Comparison of ENCODE assay signal across 10 mouse cellular contexts in genomic region chr19:4829156-4829555, GRCm38 (mm10). TPM values are rescaled to one million over a fixed set of nuclear protein-coding genes. Genes with fewer than 3 reads are reported as not detected.
DNase-seq lines count a peak whose midpoint lies in the region; ATAC-seq and TF ChIP-seq lines count a peak whose summit lies in the region.
"Had no signal": no experiment of that assay in that cellular context is flagged by ENCODE, and none has a peak within 500 bp of the region (broad histone marks: within the 10 kb centered on the region; RNA-seq: fewer than 3 reads in every experiment).

No protein-coding gene starts in this region.

- DNase-seq in forebrain, postnatal 0 days: peak; percentile 55
- peak; percentile 94 for DNase-seq in cerebellum, postnatal 10 days

- no peak overlapping the region for H3K4me3 ChIP-seq in forebrain, postnatal 0 days (ENCODE audit: low read depth, low read length)
- H3K4me3 ChIP-seq in forebrain, embryonic 12.5 days (replicated peaks): no peak overlapping the region
- peak overlapping the region; percentile 48; the same call in 1 of the 2 replicates for H3K4me3 ChIP-seq in E14TG2a.4 (replicated peaks; ENCODE audit: low read length)
- H3K4me3 ChIP-seq in intestine, embryonic 16.5 days (ENCODE audit: low read length): no peak overlapping the region
- H3K4me3 ChIP-seq in midbrain, embryonic 15.5 days: no peak overlapping the region
- H3K4me3 ChIP-seq: midbrain, embryonic 12.5 days had no signal

- 49% methylated on average over 7 of the region's 7 CpGs for WGBS in forebrain, postnatal 0 days
- 63% methylated on average over 7 of the region's 7 CpGs for WGBS in forebrain, embryonic 12.5 days
- WGBS in intestine, embryonic 16.5 days: 55% methylated on average over 7 of the region's 7 CpGs
- 69% methylated on average over 7 of the region's 7 CpGs for WGBS in midbrain, embryonic 15.5 days

- no peak overlapping the region for H3K27ac ChIP-seq in forebrain, postnatal 0 days (ENCODE audit: low read depth, low read length)
- H3K27ac ChIP-seq in forebrain, embryonic 12.5 days: no peak overlapping the region
- no peak overlapping the region for H3K27ac ChIP-seq in intestine, embryonic 16.5 days (ENCODE audit: low read length)
- no peak overlapping the region for H3K27ac ChIP-seq in midbrain, embryonic 15.5 days
- H3K27ac ChIP-seq: midbrain, embryonic 12.5 days had no signal

- ATAC-seq in forebrain, postnatal 0 days: no peak
- ATAC-seq in forebrain, embryonic 12.5 days (ENCODE audit: low FRiP score): no peak
- peak; percentile 39 for ATAC-seq in intestine, embryonic 16.5 days
- ATAC-seq in CD4-positive, CD25-positive, alpha-beta regulatory T cell, adult 4 months: no peak
- no peak for ATAC-seq in midbrain, embryonic 15.5 days (replicated peaks)
- no peak for ATAC-seq in inflammation-experienced regulatory T-cells, adult 6 months

- no peak for TF ChIP-seq CTCF in forebrain, postnatal 0 days (IDR thresholded peaks at IDR 0.05; ENCODE audit: low read depth)
- no peak for TF ChIP-seq CTCF in E14TG2a.4 (conservative IDR thresholded peaks at IDR 0.05; ENCODE audit: low read length)

- no peaks in the 10 kb centered on the region for H3K27me3 ChIP-seq in forebrain, postnatal 0 days (ENCODE audit: insufficient read depth, low read length)
- no peaks in the 10 kb centered on the region for H3K27me3 ChIP-seq in forebrain, embryonic 12.5 days
- no peaks in the 10 kb centered on the region for H3K27me3 ChIP-seq in E14TG2a.4 (ENCODE audit: insufficient read depth, low read length)
- H3K27me3 ChIP-seq in intestine, embryonic 16.5 days (replicated peaks; ENCODE audit: control insufficient read depth, insufficient read depth, low read length): no peaks in the 10 kb centered on the region
- H3K27me3 ChIP-seq in midbrain, embryonic 15.5 days (replicated peaks): no peaks in the 10 kb centered on the region
- H3K27me3 ChIP-seq: midbrain, embryonic 12.5 days had no signal

- H3K9me3 ChIP-seq in forebrain, postnatal 0 days (ENCODE audit: low read length): no peaks in the 10 kb centered on the region
- no peaks in the 10 kb centered on the region for H3K9me3 ChIP-seq in forebrain, embryonic 12.5 days
- H3K9me3 ChIP-seq in E14TG2a.4 (ENCODE audit: low read length): no peaks in the 10 kb centered on the region
- no peaks in the 10 kb centered on the region for H3K9me3 ChIP-seq in intestine, embryonic 16.5 days (ENCODE audit: control insufficient read depth, low read length)
- no peaks in the 10 kb centered on the region for H3K9me3 ChIP-seq in midbrain, embryonic 15.5 days
- H3K9me3 ChIP-seq: midbrain, embryonic 12.5 days had no signal

- no peak overlapping the region for H3K9ac ChIP-seq in forebrain, postnatal 0 days
- H3K9ac ChIP-seq in forebrain, embryonic 12.5 days: no peak overlapping the region
- no peak overlapping the region for H3K9ac ChIP-seq in intestine, embryonic 16.5 days (ENCODE audit: low read depth, low read length)
- no peak overlapping the region for H3K9ac ChIP-seq in midbrain, embryonic 15.5 days
- H3K9ac ChIP-seq: midbrain, embryonic 12.5 days had no signal

- peaks cover 11% of the 10 kb centered on the region for H3K36me3 ChIP-seq in forebrain, postnatal 0 days (ENCODE audit: insufficient read depth)
- peaks cover 30% of the 10 kb centered on the region for H3K36me3 ChIP-seq in forebrain, embryonic 12.5 days (replicated peaks)
- peaks cover 61% of the 10 kb centered on the region for H3K36me3 ChIP-seq in E14TG2a.4 (ENCODE audit: insufficient read depth, low read length)
- H3K36me3 ChIP-seq in intestine, embryonic 16.5 days (ENCODE audit: control insufficient read depth, insufficient read depth, low read length): no peaks in the 10 kb centered on the region
- H3K36me3 ChIP-seq in midbrain, embryonic 15.5 days (replicated peaks): 0 out of 2 replicates have a peak, but pooled peaks cover 2% of the 10 kb centered on the region

- H3K4me2 ChIP-seq in forebrain, postnatal 0 days (ENCODE audit: low read depth): no peak overlapping the region
- no peak overlapping the region for H3K4me2 ChIP-seq in forebrain, embryonic 12.5 days
- no peak overlapping the region for H3K4me2 ChIP-seq in intestine, embryonic 16.5 days (ENCODE audit: low read depth, low read length)
- no peak overlapping the region for H3K4me2 ChIP-seq in midbrain, embryonic 15.5 days
- H3K4me2 ChIP-seq: midbrain, embryonic 12.5 days had no signal

- H3K4me1 ChIP-seq in forebrain, postnatal 0 days (ENCODE audit: insufficient read depth): no peaks in the 10 kb centered on the region
- 0 out of 2 replicates have a peak, but pooled peaks cover 5% of the 10 kb centered on the region for H3K4me1 ChIP-seq in forebrain, embryonic 12.5 days
- H3K4me1 ChIP-seq in E14TG2a.4 (replicated peaks; ENCODE audit: low read depth, low read length): peaks cover 92% of the 10 kb centered on the region
- 0 out of 2 replicates have a peak, but pooled peaks cover 3% of the 10 kb centered on the region for H3K4me1 ChIP-seq in intestine, embryonic 16.5 days (ENCODE audit: control insufficient read depth, insufficient read depth, low read length)
- no peaks in the 10 kb centered on the region for H3K4me1 ChIP-seq in midbrain, embryonic 15.5 days

RNA-seq across cellular contexts. Expression of gene Ccs, which starts 10.0 kb away (rescaled TPM):
- total RNA-seq in forebrain, postnatal 0 days (2014; rRNA removed): 27.3 and 35.4 TPM in 2 replicates
- polyA plus RNA-seq in forebrain, postnatal 0 days (2015; fragmentation: Nextera tagmentation; extraction: Ambion mirVana): 41.7 and 44.3 TPM in 2 replicates
- polyA plus RNA-seq in forebrain, embryonic 12.5 days (2016; fragmentation: Nextera tagmentation; extraction: Ambion mirVana): 34.6 and 37.9 TPM in 2 replicates
- 61.4 and 65.8 TPM in 2 replicates for polyA plus RNA-seq in intestine, embryonic 16.5 days (2015; fragmentation: Nextera tagmentation; extraction: Ambion mirVana)
- polyA plus RNA-seq in CD4-positive, CD25-positive, alpha-beta regulatory T cell, adult 4 months (2017; shearing (Covaris generic)): 100 to 1,000 TPM; 137 to 175 TPM
- 43.9 and 44.1 TPM in 2 replicates for polyA plus RNA-seq in midbrain, embryonic 15.5 days (2015; fragmentation: Nextera tagmentation; extraction: Ambion mirVana)
- polyA plus RNA-seq in inflammation-experienced regulatory T-cells, adult 6 months (2017; shearing (Covaris generic)): 10 to 100 TPM; 47.2 to 94.6 (median 80.5) TPM

RNA-seq across cellular contexts. Expression of gene Ccdc87, which starts 10.0 kb away (rescaled TPM):
- total RNA-seq in forebrain, postnatal 0 days (2014; rRNA removed): 0.92 and 1.1 TPM in 2 replicates
- polyA plus RNA-seq in forebrain, postnatal 0 days (2015; fragmentation: Nextera tagmentation; extraction: Ambion mirVana): 0.80 and 1.2 TPM in 2 replicates
- polyA plus RNA-seq in forebrain, embryonic 12.5 days (2016; fragmentation: Nextera tagmentation; extraction: Ambion mirVana): 0.19 TPM in 2 replicates
- polyA plus RNA-seq in intestine, embryonic 16.5 days (2015; fragmentation: Nextera tagmentation; extraction: Ambion mirVana): 0.06 TPM in 1 of 2 replicates, not detected in the other
- polyA plus RNA-seq in CD4-positive, CD25-positive, alpha-beta regulatory T cell, adult 4 months (2017; shearing (Covaris generic)): not detected
- polyA plus RNA-seq in midbrain, embryonic 15.5 days (2015; fragmentation: Nextera tagmentation; extraction: Ambion mirVana): 0.74 and 0.83 TPM in 2 replicates
- not detected for polyA plus RNA-seq in inflammation-experienced regulatory T-cells, adult 6 months (2017; shearing (Covaris generic))
- polyA plus RNA-seq: intestine, embryonic 14.5 days had no signal

RNA-seq across cellular contexts. Expression of gene Rbm14, which starts 17.7 kb away (rescaled TPM):
- total RNA-seq in forebrain, postnatal 0 days (2014; rRNA removed): 29.2 and 30.9 TPM in 2 replicates
- polyA plus RNA-seq in forebrain, postnatal 0 days (2015; fragmentation: Nextera tagmentation; extraction: Ambion mirVana): 45.9 and 46.6 TPM in 2 replicates
- 120 and 133 TPM in 2 replicates for polyA plus RNA-seq in forebrain, embryonic 12.5 days (2016; fragmentation: Nextera tagmentation; extraction: Ambion mirVana)
- 73.1 and 77.0 TPM in 2 replicates for polyA plus RNA-seq in intestine, embryonic 16.5 days (2015; fragmentation: Nextera tagmentation; extraction: Ambion mirVana)
- 10 to 100 TPM; 22.1 to 53.5 TPM for polyA plus RNA-seq in CD4-positive, CD25-positive, alpha-beta regulatory T cell, adult 4 months (2017; shearing (Covaris generic))
- 69.3 and 72.8 TPM in 2 replicates for polyA plus RNA-seq in midbrain, embryonic 15.5 days (2015; fragmentation: Nextera tagmentation; extraction: Ambion mirVana)
- 10 to 100 TPM; 18.8 to 43.7 (median 19.1) TPM for polyA plus RNA-seq in inflammation-experienced regulatory T-cells, adult 6 months (2017; shearing (Covaris generic))

RNA-seq across cellular contexts. Expression of gene Gm21992, which starts 17.7 kb away (rescaled TPM):
- total RNA-seq in forebrain, postnatal 0 days (2014; rRNA removed): 15.0 and 18.2 TPM in 2 replicates
- 16.5 and 20.4 TPM in 2 replicates for polyA plus RNA-seq in forebrain, postnatal 0 days (2015; fragmentation: Nextera tagmentation; extraction: Ambion mirVana)
- 39.0 and 42.9 TPM in 2 replicates for polyA plus RNA-seq in forebrain, embryonic 12.5 days (2016; fragmentation: Nextera tagmentation; extraction: Ambion mirVana)
- polyA plus RNA-seq in intestine, embryonic 16.5 days (2015; fragmentation: Nextera tagmentation; extraction: Ambion mirVana): 29.4 and 30.1 TPM in 2 replicates
- polyA plus RNA-seq in CD4-positive, CD25-positive, alpha-beta regulatory T cell, adult 4 months (2017; shearing (Covaris generic)): 10 to 100 TPM; 29.3 to 43.9 TPM
- polyA plus RNA-seq in midbrain, embryonic 15.5 days (2015; fragmentation: Nextera tagmentation; extraction: Ambion mirVana): 17.0 and 19.5 TPM in 2 replicates
- 10 to 100 TPM; 32.0 to 43.4 (median 35.6) TPM for polyA plus RNA-seq in inflammation-experienced regulatory T-cells, adult 6 months (2017; shearing (Covaris generic))

RNA-seq across cellular contexts. Expression of gene Ctsf, which starts 25.8 kb away (rescaled TPM):
- total RNA-seq in forebrain, postnatal 0 days (2014; rRNA removed): 81.0 and 117 TPM in 2 replicates
- polyA plus RNA-seq in forebrain, postnatal 0 days (2015; fragmentation: Nextera tagmentation; extraction: Ambion mirVana): 74.7 and 79.4 TPM in 2 replicates
- polyA plus RNA-seq in forebrain, embryonic 12.5 days (2016; fragmentation: Nextera tagmentation; extraction: Ambion mirVana): 30.0 and 30.9 TPM in 2 replicates
- 24.0 and 26.3 TPM in 2 replicates for polyA plus RNA-seq in intestine, embryonic 16.5 days (2015; fragmentation: Nextera tagmentation; extraction: Ambion mirVana)
- 1 to 10 TPM; 2.0 to 4.8 TPM for polyA plus RNA-seq in CD4-positive, CD25-positive, alpha-beta regulatory T cell, adult 4 months (2017; shearing (Covaris generic))
- 83.0 and 84.3 TPM in 2 replicates for polyA plus RNA-seq in midbrain, embryonic 15.5 days (2015; fragmentation: Nextera tagmentation; extraction: Ambion mirVana)
- polyA plus RNA-seq in inflammation-experienced regulatory T-cells, adult 6 months (2017; shearing (Covaris generic)): 1 to 10 TPM in 2 of 3 experiments, not detected in 1; 2.2 to 5.0 TPM
